Comparison of ENCODE assay signal across 9 mouse cellular contexts in genomic region chr17:32830418-32830782, GRCm38 (mm10). TPM values are rescaled to one million over a fixed set of nuclear protein-coding genes. Genes with fewer than 3 reads are reported as not detected.
DNase-seq lines count a peak whose midpoint lies in the region; ATAC-seq and TF ChIP-seq lines count a peak whose summit lies in the region.
"Had no signal": no experiment of that assay in that cellular context is flagged by ENCODE, and none has a peak within 500 bp of the region (broad histone marks: within the 10 kb centered on the region; RNA-seq: fewer than 3 reads in every experiment).

No protein-coding gene starts in this region.

- WGBS in heart, adult 2 months: 28% methylated on average over 3 of the region's 3 CpGs
- 36% methylated on average over 3 of the region's 3 CpGs for WGBS in spleen, adult 2 months
- 31% methylated on average over 3 of the region's 3 CpGs for WGBS in liver, embryonic 14.5 days (ENCODE audit: insufficient replicate concordance)

- TF ChIP-seq POLR2A in heart, adult 2 months (IDR thresholded peaks at IDR 0.05; ENCODE audit: insufficient read depth, low read depth, low read length): no peak
- TF ChIP-seq POLR2A in spleen, adult 2 months (IDR thresholded peaks at IDR 0.05; ENCODE audit: low read depth, low read length): no peak

- no peak for TF ChIP-seq EP300 in heart, adult 2 months (IDR thresholded peaks at IDR 0.05; ENCODE audit: insufficient read depth, low read depth, low read length)
- no peak for TF ChIP-seq EP300 in liver, embryonic 14.5 days (IDR thresholded peaks at IDR 0.05; ENCODE audit: low read depth)

- peak overlapping the region; percentile 72 for H3K4me2 ChIP-seq in liver, embryonic 14.5 days (ENCODE audit: low read depth)

- ATAC-seq in liver, embryonic 14.5 days (ENCODE audit: insufficient read depth): no peak

- no peaks in the 10 kb centered on the region for H3K79me2 ChIP-seq in heart, adult 2 months (replicated peaks; ENCODE audit: control insufficient read depth, insufficient read depth, low read length)

- H3K36me3 ChIP-seq in heart, adult 2 months (ENCODE audit: control insufficient read depth, insufficient read depth, low read length): no peaks in the 10 kb centered on the region; the same call in 1 of the 2 replicates
- H3K36me3 ChIP-seq in spleen, adult 2 months (ENCODE audit: control insufficient read depth, insufficient read depth, low read length): no peaks in the 10 kb centered on the region
- H3K36me3 ChIP-seq in liver, embryonic 14.5 days (replicated peaks; ENCODE audit: control insufficient read depth, insufficient read depth, low read depth): no peaks in the 10 kb centered on the region

- intact Hi-C loops in heart, adult 2 months (cut with DNase I): loop anchor here (2.0 kb wide), 1 partner anchor 42 kb away; the partner anchor contains the start of gene Zfp871

- no peak overlapping the region for H3K9ac ChIP-seq in heart, adult 2 months (ENCODE audit: low read depth, low read length)
- H3K9ac ChIP-seq in liver, embryonic 14.5 days (replicated peaks): no peak overlapping the region

- peaks cover 1% of the 10 kb centered on the region; the same call in 1 of the 2 replicates for H3K4me1 ChIP-seq in heart, adult 2 months (ENCODE audit: control insufficient read depth, insufficient read depth, low read length)
- peaks cover 2% of the 10 kb centered on the region; the same call in 1 of the 2 replicates for H3K4me1 ChIP-seq in spleen, adult 2 months (ENCODE audit: control insufficient read depth, insufficient read depth, insufficient read length)
- H3K4me1 ChIP-seq in liver, embryonic 14.5 days (replicated peaks; ENCODE audit: control insufficient read depth in 2 of 2, insufficient read depth in 2 of 2, low read length in 1 of 2): peaks cover 4 to 7% of the 10 kb centered on the region in 2 experiments; a peak in 3 of 4 replicates

- no peaks in the 10 kb centered on the region for H3K9me3 ChIP-seq in liver, embryonic 14.5 days (ENCODE audit: control insufficient read depth, low read length)

- H3K27me3 ChIP-seq in heart, adult 2 months (ENCODE audit: control insufficient read depth, insufficient read depth, low read length): no peaks in the 10 kb centered on the region
- no peaks in the 10 kb centered on the region for H3K27me3 ChIP-seq in spleen, adult 2 months (ENCODE audit: control insufficient read depth, insufficient read depth, low read length)
- no peaks in the 10 kb centered on the region for H3K27me3 ChIP-seq in liver, embryonic 14.5 days (ENCODE audit: control insufficient read depth, insufficient read depth, low read length)

- H3K4me3 ChIP-seq in heart, adult 2 months: peak overlapping the region; percentile 72
- peak overlapping the region; percentile 82; the same call in 1 of the 2 replicates for H3K4me3 ChIP-seq in spleen, adult 2 months (ENCODE audit: extremely low read depth, insufficient read depth, insufficient read length)
- peak overlapping the region; percentile 74 to 91; a peak in 3 of 4 replicates for H3K4me3 ChIP-seq in liver, embryonic 14.5 days (ENCODE audit: insufficient read depth in 1 of 2, low read depth in 2 of 2, low read length in 2 of 2)

- no peak for DNase-seq in heart, adult 2 months
- no peak for DNase-seq in heart, postnatal 4 days
- no peak for DNase-seq in spleen, adult 2 months (ENCODE audit: low read depth in 1 of 2, low spot score in 2 of 2)
- no peak for DNase-seq in spleen, postnatal 4 days (ENCODE audit: low spot score in 2 of 2)
- DNase-seq in liver, embryonic 14.5 days (ENCODE audit: low read depth in 3 of 3, low spot score in 3 of 3): no peak
- no peak for DNase-seq in cerebellum, postnatal 14 days
- no peak for DNase-seq in cerebellum, adult 9-11 months
- DNase-seq in frontal cortex, adult 2 months (ENCODE audit: extremely low spot score in 1 of 2, low spot score in 1 of 2): no peak

- TF ChIP-seq CTCF in heart, adult 2 months (IDR thresholded peaks at IDR 0.05): no peak
- no peak for TF ChIP-seq CTCF in spleen, adult 2 months (IDR thresholded peaks at IDR 0.05; ENCODE audit: extremely low read depth, insufficient read depth, insufficient read length, insufficient replicate concordance)
- no peak for TF ChIP-seq CTCF in liver, embryonic 14.5 days (IDR thresholded peaks at IDR 0.05; ENCODE audit: low read depth)

- H3K27ac ChIP-seq in heart, adult 2 months: no peak overlapping the region
- H3K27ac ChIP-seq in spleen, adult 2 months (ENCODE audit: insufficient read depth, low read length): no peak overlapping the region
- no peak overlapping the region for H3K27ac ChIP-seq in liver, embryonic 14.5 days

RNA-seq across cellular contexts. Expression of gene Zfp799, which starts 0.3 kb away (rescaled TPM):
- 10 to 100 TPM in 1 of 2 experiments, 1 to 10 TPM in 1; 9.0 to 10.6 TPM for total RNA-seq in heart, adult 2 months (2021)
- 2.4 and 7.7 TPM in 2 replicates for polyA plus RNA-seq in heart, adult 2 months (2012; rRNA removed)
- 10 to 100 TPM; 13.5 to 13.7 TPM for total RNA-seq in heart, postnatal 4 days (2021)
- polyA plus RNA-seq in spleen, adult 2 months (2012; rRNA removed): 1.2 and 3.4 TPM in 2 replicates
- polyA plus RNA-seq in liver, embryonic 14.5 days (2012; rRNA removed): 0.60 and 0.71 TPM in 2 replicates
- 1.0 and 1.5 TPM in 2 replicates for polyA plus RNA-seq in liver, embryonic 14.5 days (2014; fragmentation: Nextera tagmentation; extraction: Ambion mirVana)
- 13.1 and 14.0 TPM in 2 replicates for polyA plus RNA-seq in frontal cortex, adult 2 months (2012; rRNA removed)

RNA-seq across cellular contexts. Expression of gene Zfp811, which starts 20.7 kb away (rescaled TPM):
- under 1 TPM; 0.18 to 0.23 TPM for total RNA-seq in heart, adult 2 months (2021)
- polyA plus RNA-seq in heart, adult 2 months (2012; rRNA removed): 0.06 and 0.32 TPM in 2 replicates
- total RNA-seq in heart, postnatal 4 days (2021): under 1 TPM; 0.27 to 0.43 TPM
- polyA plus RNA-seq in spleen, adult 2 months (2012; rRNA removed): 0.04 TPM in 1 of 2 replicates, not detected in the other
- 0.06 and 0.10 TPM in 2 replicates for polyA plus RNA-seq in liver, embryonic 14.5 days (2012; rRNA removed)
- polyA plus RNA-seq in liver, embryonic 14.5 days (2014; fragmentation: Nextera tagmentation; extraction: Ambion mirVana): 0.04 and 0.11 TPM in 2 replicates
- polyA plus RNA-seq in frontal cortex, adult 2 months (2012; rRNA removed): 10.1 and 11.5 TPM in 2 replicates
- total RNA-seq: megakaryocyte-erythroid progenitor cell, adult 5-6 weeks had no signal

RNA-seq across cellular contexts. Expression of gene Zfp871, which starts 42.3 kb away (rescaled TPM):
- 10 to 100 TPM; 25.7 to 27.3 TPM for total RNA-seq in heart, adult 2 months (2021)
- polyA plus RNA-seq in heart, adult 2 months (2012; rRNA removed): 8.6 and 17.5 TPM in 2 replicates
- 10 to 100 TPM; 41.4 to 46.3 TPM for total RNA-seq in heart, postnatal 4 days (2021)
- 9.6 and 10.1 TPM in 2 replicates for polyA plus RNA-seq in spleen, adult 2 months (2012; rRNA removed)
- 7.4 and 8.0 TPM in 2 replicates for polyA plus RNA-seq in liver, embryonic 14.5 days (2012; rRNA removed)
- 9.4 and 10.6 TPM in 2 replicates for polyA plus RNA-seq in liver, embryonic 14.5 days (2014; fragmentation: Nextera tagmentation; extraction: Ambion mirVana)
- 30.6 and 31.8 TPM in 2 replicates for polyA plus RNA-seq in frontal cortex, adult 2 months (2012; rRNA removed)
